Mouse (Mus musculus) heart, adult 2 months (tissue): ENCODE data around the gene Dcun1d5. TPM values are rescaled to one million over a fixed set of nuclear protein-coding genes. Genes with fewer than 3 reads are reported as not detected.
"Not testable (repeated sequence)": the region's sequence is repeated elsewhere in the genome, so short reads cannot be mapped to it uniquely, and the experiment has no call there.

Experiments
- DNase-seq, 2 experiments: peaks; one replicate each; pipeline ENCODE4 v3.0.0; 2021
- H3K27ac ChIP-seq: fragments of 200-600 bp; 2 replicates; pipeline ENCODE4 v1.8.1; 2022
- H3K27me3 ChIP-seq: fragments of 200-500 bp; 2 replicates; pipeline ENCODE4 v1.6.1; 2012; ENCODE audit warnings: mild to moderate bottlenecking, low read length, inconsistent platforms, mixed read lengths; ENCODE audit not compliant: control insufficient read depth, insufficient read depth
- H3K36me3 ChIP-seq: fragments of 200-500 bp; 2 replicates; pipeline ENCODE4 v1.6.1; 2012; ENCODE audit warnings: low read length, inconsistent platforms; ENCODE audit not compliant: control insufficient read depth, insufficient read depth
- H3K4me1 ChIP-seq: fragments of 200-500 bp; 2 replicates; pipeline ENCODE4 v1.6.1; 2011; ENCODE audit warnings: low read length; ENCODE audit not compliant: control insufficient read depth, insufficient read depth
- H3K4me3 ChIP-seq: fragments of 200-600 bp; 2 replicates; pipeline ENCODE4 v1.8.1; 2022
- H3K79me2 ChIP-seq: fragments of 200-500 bp; replicated peaks from 2 replicates; pipeline ENCODE4 v1.6.1; 2012; ENCODE audit warnings: mild to moderate bottlenecking, inconsistent platforms, low read length, moderate library complexity, mixed read lengths; ENCODE audit not compliant: control insufficient read depth, insufficient read depth
- H3K9ac ChIP-seq: fragments of 200-500 bp; 2 replicates; pipeline ENCODE4 v1.6.1; 2012; ENCODE audit warnings: low read depth, mild to moderate bottlenecking, control low read depth, inconsistent platforms, low read length, mixed read lengths
- CTCF ChIP-seq: fragments of 200-600 bp; IDR thresholded peaks from 2 replicates; pipeline ENCODE4 v1.8.1; 2022; ENCODE audit warnings: antibody characterized with exemption, mild to moderate bottlenecking, moderate library complexity
- EP300 ChIP-seq: fragments of 200-500 bp; IDR thresholded peaks from 2 replicates; pipeline ENCODE4 v1.6.1; 2011; ENCODE audit warnings: low read depth, low read length, control low read depth; ENCODE audit not compliant: insufficient read depth
- POLR2A ChIP-seq: fragments of 200-500 bp; IDR thresholded peaks from 2 replicates; pipeline ENCODE4 v1.6.1; 2011; ENCODE audit warnings: mild to moderate bottlenecking, low read depth, low read length, control low read depth; ENCODE audit not compliant: insufficient read depth
- WGBS: fragments of 180-500 bp; shearing (Covaris S2); methylation state at CpG from one replicate; pipeline ENCODE4 v1.1.7; 2018; 5-methylcytosine and 5-hydroxymethylcytosine counted together
- intact Hi-C: fragments of 180-260 bp; cut with DNase I; formaldehyde crosslinking; loops from one replicate; pipeline ENCODE4 v1.15.1; 2025
- polyA plus RNA-seq: library from polyadenylated mRNA; depleted of rRNA; stranded (reverse); fragments of >200 nt; gene quantifications from 2 replicates; pipeline ENCODE4 v1.2.3, GENCODE M21; 2012
- total RNA-seq, 2 experiments: library from RNA; stranded (reverse); gene quantifications; 2 replicates each; pipeline ENCODE4 v1.2.3; 2021

Dcun1d5 gene
- total and polyA plus RNA-seq, 3 experiments, result 14.3 to 65.8 (median 55.0) TPM

DNA sequence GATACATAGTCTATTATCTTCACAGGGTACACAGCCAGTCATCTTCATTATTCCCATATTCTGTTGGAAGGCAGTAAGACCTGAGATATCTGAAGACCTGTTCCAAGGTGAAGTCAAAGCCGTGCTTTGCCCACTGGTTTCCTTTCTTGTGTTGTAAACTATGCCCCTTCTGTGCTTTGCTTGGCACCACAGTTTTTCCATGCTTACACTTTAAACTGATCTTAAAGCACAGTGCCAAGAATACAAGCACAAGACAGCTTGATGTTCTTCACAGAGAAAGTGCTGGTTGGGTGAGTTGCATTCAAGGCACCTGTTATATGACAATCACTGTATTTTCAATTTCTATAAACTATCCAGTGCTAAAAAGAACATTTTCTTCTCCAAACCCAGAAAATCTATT lies 10.6 kb upstream of the Dcun1d5 start:
- intact Hi-C loops, result no loop called here
- no peaks in the 10 kb centered on the region for H3K4me1 ChIP-seq
- H3K4me3 ChIP-seq, result no peak overlapping the region
- H3K27me3 ChIP-seq, result no peaks in the 10 kb centered on the region
- no peak overlapping the region for H3K27ac ChIP-seq
- no peak overlapping the region for H3K9ac ChIP-seq
- TF ChIP-seq CTCF (no peak), POLR2A (no peak), EP300 (no peak)
- no peaks in the 10 kb centered on the region for H3K36me3 ChIP-seq
- WGBS, result 95% methylated on average over 1 of the region's 1 CpGs
- no peak for DNase-seq
- no peaks in the 10 kb centered on the region for H3K79me2 ChIP-seq

DNA sequence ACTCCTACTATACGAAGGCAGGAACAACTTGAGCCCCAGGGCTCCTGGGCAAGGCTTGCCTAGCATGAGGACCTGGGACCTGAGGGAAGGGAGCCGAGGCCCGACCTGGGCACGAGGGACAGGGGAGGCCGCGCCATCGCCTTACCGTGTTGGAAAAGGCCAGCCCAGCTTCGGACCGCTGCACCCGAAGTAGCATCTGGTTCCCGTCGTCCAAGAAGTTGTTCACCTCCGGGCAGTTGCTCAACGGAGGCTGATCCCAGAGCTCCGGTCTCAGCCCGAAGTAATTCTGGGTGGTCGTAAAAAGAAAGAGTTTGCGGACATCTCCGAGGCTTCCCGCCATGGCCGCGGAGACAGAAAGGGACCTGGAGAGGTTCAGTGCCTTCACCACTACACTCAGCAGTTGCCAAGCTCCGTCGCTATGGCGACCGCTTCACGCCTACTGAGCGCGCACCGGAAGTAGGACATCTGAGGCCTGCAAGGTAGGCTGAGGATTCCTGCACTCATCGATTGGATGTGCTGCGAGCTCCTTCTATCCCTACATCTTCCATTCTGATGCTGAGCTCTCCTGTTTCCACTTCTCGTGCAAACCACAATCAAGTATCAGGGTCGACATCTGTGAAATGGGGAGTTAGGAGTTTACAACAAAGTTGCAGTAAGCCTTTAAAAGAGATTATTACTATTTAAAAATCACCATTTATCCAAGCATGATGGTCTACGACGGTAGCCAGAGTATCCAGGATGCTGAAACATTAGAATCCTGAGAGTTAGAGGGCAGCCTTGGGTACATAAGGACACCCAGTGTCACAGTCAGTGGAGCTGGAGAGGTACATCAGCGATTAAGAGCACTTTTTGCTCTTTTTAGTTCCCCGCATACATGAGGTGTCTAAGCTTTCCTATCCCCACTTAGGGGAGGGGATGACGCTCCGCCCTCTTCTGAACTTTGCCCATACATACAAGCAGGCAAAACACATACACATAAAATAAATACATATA lies 7.4 kb upstream of the Dcun1d5 start:
- 13% methylated on average over 41 of the region's 41 CpGs for WGBS
- Histone ChIP-seq H3K79me2 (no peaks in the 10 kb centered on the region), H3K36me3 (no peaks in the 10 kb centered on the region), H3K4me1 (no peaks in the 10 kb centered on the region), H3K4me3 (peak overlapping the region; percentile 56), H3K27ac (no peak overlapping the region; the same call in 1 of the 2 replicates), H3K27me3 (no peaks in the 10 kb centered on the region), H3K9ac (peak overlapping the region; percentile 63)
- peak; percentile 80 to 84 for DNase-seq
- no peak for TF ChIP-seq CTCF
- no peak for TF ChIP-seq EP300
- intact Hi-C loops, result no loop called here

DNA sequence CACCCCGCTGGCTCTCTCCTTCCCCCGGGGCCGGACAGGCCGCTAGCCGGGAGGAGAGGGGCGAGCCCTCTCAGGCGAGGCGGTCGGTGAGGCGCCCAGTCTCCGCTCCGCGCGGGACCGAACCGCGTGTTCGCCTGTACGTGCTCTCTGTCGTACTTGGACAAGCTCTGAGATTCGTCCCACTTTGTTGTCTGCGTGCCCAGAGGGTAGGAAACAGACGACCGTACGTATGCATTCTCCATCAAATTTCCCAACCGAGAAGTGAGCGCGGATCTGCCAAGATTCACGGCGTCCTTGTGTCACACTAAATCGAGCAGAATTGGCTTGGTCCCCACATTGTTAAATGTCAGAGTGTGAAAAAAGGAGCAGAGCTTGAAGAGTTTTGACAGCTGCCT lies 574 bp downstream of the Dcun1d5 start:
- peak overlapping the region; percentile 92 for H3K4me3 ChIP-seq
- H3K79me2 ChIP-seq, result no peaks in the 10 kb centered on the region; the same call in 1 of the 2 replicates
- H3K27ac ChIP-seq, result peak overlapping the region; percentile 79
- TF ChIP-seq EP300 (no peak), CTCF (no peak), POLR2A (no peak)
- no peaks in the 10 kb centered on the region for H3K27me3 ChIP-seq
- WGBS, result under 1% methylated on average over 31 of the region's 31 CpGs
- intact Hi-C loops, result loop anchor here (10.0 kb wide), 1 partner anchor 600 kb away; no protein-coding TSS in a partner anchor
- peak overlapping the region; percentile 85 for H3K9ac ChIP-seq
- peaks cover 7% of the 10 kb centered on the region; the same call in 1 of the 2 replicates for H3K36me3 ChIP-seq
- no peak for DNase-seq
- no peaks in the 10 kb centered on the region; the same call in none of the 2 replicates for H3K4me1 ChIP-seq

DNA sequence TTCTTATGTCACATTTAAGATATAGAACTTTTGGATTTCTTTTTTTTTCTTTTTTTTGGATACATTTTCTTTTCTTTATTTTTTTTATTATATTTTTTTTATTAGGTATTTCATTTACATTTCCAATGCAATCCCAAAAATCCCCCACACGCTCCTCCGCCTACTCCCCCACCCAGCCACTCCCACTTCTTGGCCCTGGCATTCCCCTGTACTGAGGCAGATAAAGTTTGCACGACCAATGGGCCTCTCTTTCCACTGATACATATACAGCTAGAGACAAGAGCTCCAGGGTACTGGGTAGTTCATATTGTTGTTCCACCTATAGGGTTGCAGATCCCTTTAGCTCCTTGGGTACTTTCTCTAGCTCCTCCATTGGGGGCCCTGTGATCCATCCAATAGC lies 6.4 kb downstream of the Dcun1d5 start:
- not testable (repeated sequence) for H3K79me2 ChIP-seq

DNA sequence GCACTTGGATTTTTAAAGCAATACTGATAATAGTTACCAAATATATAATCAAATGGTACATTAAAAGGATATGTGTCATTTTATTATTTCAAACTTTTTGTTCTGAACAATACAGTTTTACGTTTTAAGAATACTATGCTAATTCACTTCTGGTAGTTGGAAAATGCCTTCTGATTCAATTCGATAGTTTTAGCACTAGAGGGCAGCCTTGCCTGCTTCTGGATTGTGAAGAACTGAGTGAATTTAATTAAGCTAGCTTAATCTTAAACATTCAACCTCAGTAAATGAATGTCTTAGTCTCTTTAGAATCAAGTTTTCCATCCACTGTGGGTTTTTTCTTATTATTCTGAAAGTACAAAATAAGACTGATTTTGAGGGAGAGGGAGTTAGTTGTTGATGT lies 31.9 kb downstream of the Dcun1d5 start:
- intact Hi-C loops, result loop anchor here (2.0 kb wide), 1 partner anchor 379 kb away; no protein-coding TSS in a partner anchor
- H3K9ac ChIP-seq, result no peak overlapping the region
- TF ChIP-seq POLR2A (no peak), CTCF (peak; percentile 83)
- H3K27ac ChIP-seq, result no peak overlapping the region
- H3K27me3 ChIP-seq, result no peaks in the 10 kb centered on the region
- H3K36me3 ChIP-seq, result no peaks in the 10 kb centered on the region; the same call in 1 of the 2 replicates
- H3K4me1 ChIP-seq, result no peaks in the 10 kb centered on the region
- H3K79me2 ChIP-seq, result no peaks in the 10 kb centered on the region
- no peak overlapping the region for H3K4me3 ChIP-seq
- WGBS, result 42% methylated on average over 2 of the region's 2 CpGs
- DNase-seq, result no peak

More for the DNA sequence above, 6.4 kb downstream of the Dcun1d5 start:
- H3K9ac ChIP-seq, H3K36me3 ChIP-seq, DNase-seq, H3K4me1 ChIP-seq, H3K4me3 ChIP-seq, H3K27ac ChIP-seq, H3K27me3 ChIP-seq, intact Hi-C loops: not testable (repeated sequence)
- whole genome bisulfite sequencing, result 87% methylated on average over 3 of the region's 3 CpGs

DNA sequence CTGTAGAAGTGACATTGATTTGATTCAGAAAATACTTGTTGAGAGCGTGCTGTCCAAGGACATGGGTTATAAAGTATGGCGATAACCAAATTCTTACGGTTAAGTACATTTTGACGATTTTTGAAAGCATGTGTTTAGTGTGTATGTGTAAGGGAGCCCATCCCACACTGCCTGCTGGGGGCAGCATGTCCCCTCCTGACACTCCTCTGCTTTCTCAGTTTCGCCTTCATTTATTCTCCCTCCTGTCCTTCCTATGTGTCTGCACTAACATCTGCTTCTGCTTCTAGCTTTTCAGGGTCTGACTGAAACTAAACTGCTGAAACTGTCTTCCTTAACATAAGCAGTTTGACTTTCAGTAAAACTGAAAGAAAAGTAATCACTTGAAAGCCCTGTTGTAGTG lies 36.7 kb downstream of the Dcun1d5 start:
- Histone ChIP-seq H3K4me3 (no peak overlapping the region), H3K27me3 (no peaks in the 10 kb centered on the region), H3K9ac (no peak overlapping the region), H3K4me1 (no peaks in the 10 kb centered on the region), H3K36me3 (no peaks in the 10 kb centered on the region; the same call in 1 of the 2 replicates), H3K79me2 (no peaks in the 10 kb centered on the region), H3K27ac (no peak overlapping the region)
- DNase-seq, result no peak
- intact Hi-C loops, result no loop called here
- TF ChIP-seq POLR2A (no peak), EP300 (no peak), CTCF (no peak)
- WGBS, result 85% methylated on average over 5 of the region's 5 CpGs
